Comparison of ENCODE assay signal across 8 mouse cellular contexts in genomic region chr9:22050351-22050889, GRCm38 (mm10). TPM values are rescaled to one million over a fixed set of nuclear protein-coding genes. Genes with fewer than 3 reads are reported as not detected.
DNase-seq lines count a peak whose midpoint lies in the region; ATAC-seq and TF ChIP-seq lines count a peak whose summit lies in the region.

No protein-coding gene starts in this region.

- no peak for TF ChIP-seq CTCF in lung, postnatal 0 days (IDR thresholded peaks at IDR 0.05)

- peak; percentile 29; the same call in 1 of the 2 replicates for ATAC-seq in cerebellum, adult (ENCODE audit: insufficient number of reproducible peaks, low FRiP score, low TSS enrichment)
- peak; percentile 74 for ATAC-seq in forebrain, embryonic 12.5 days (ENCODE audit: low FRiP score)
- peak; percentile 18 for ATAC-seq in hindbrain, embryonic 13.5 days (ENCODE audit: low FRiP score)
- peak; percentile 54 for ATAC-seq in lung, postnatal 0 days

- peak overlapping the region; percentile 88 for H3K4me3 ChIP-seq in forebrain, embryonic 12.5 days (replicated peaks)
- H3K4me3 ChIP-seq in hindbrain, embryonic 13.5 days = peak overlapping the region; percentile 86
- H3K4me3 ChIP-seq in lung, postnatal 0 days (ENCODE audit: low read depth, low read length) = peak overlapping the region; percentile 25

- peak overlapping the region; percentile 94 for H3K9ac ChIP-seq in forebrain, embryonic 12.5 days
- peak overlapping the region; percentile 99 for H3K9ac ChIP-seq in hindbrain, embryonic 13.5 days
- no peak overlapping the region for H3K9ac ChIP-seq in lung, postnatal 0 days (replicated peaks; ENCODE audit: low read depth)

- peak overlapping the region; percentile 63 for H3K4me2 ChIP-seq in forebrain, embryonic 12.5 days
- peak overlapping the region; percentile 89 for H3K4me2 ChIP-seq in hindbrain, embryonic 13.5 days
- peak overlapping the region; percentile 48 for H3K4me2 ChIP-seq in lung, postnatal 0 days (replicated peaks; ENCODE audit: low read depth, low read length)

- TF ChIP-seq EP300 in lung, postnatal 0 days (IDR thresholded peaks at IDR 0.05) = no peak

- WGBS in forebrain, embryonic 12.5 days = under 1% methylated on average over 43 of the region's 43 CpGs
- under 1% methylated on average over 41 of the region's 43 CpGs for WGBS in hindbrain, embryonic 13.5 days
- 1% methylated on average over 33 of the region's 43 CpGs for WGBS in lung, postnatal 0 days

- peaks cover 51% of the 10 kb centered on the region for H3K4me1 ChIP-seq in forebrain, embryonic 12.5 days
- peaks cover 55% of the 10 kb centered on the region for H3K4me1 ChIP-seq in hindbrain, embryonic 13.5 days (replicated peaks)
- peaks cover 3% of the 10 kb centered on the region; the same call in 1 of the 2 replicates for H3K4me1 ChIP-seq in lung, postnatal 0 days (ENCODE audit: insufficient read depth, low read depth, low read length)

- peak overlapping the region; percentile 92 for H3K27ac ChIP-seq in forebrain, embryonic 12.5 days
- peak overlapping the region; percentile 97 for H3K27ac ChIP-seq in hindbrain, embryonic 13.5 days
- no peak overlapping the region for H3K27ac ChIP-seq in lung, postnatal 0 days (ENCODE audit: low read length)

- peak; percentile 24 for DNase-seq in T-cell, adult 2 months (ENCODE audit: low spot score)
- peak; percentile 63 to 66 for DNase-seq in layer of hippocampus, postnatal 36 days
- peak; percentile 27 for DNase-seq in lung, postnatal 0 days (ENCODE audit: low spot score)
- peak; percentile 72 for DNase-seq in ovary, postnatal 36 days (ENCODE audit: low spot score)
- DNase-seq in urinary bladder, postnatal 4 days (ENCODE audit: low spot score in 2 of 2) = peak; percentile 43 to 71

- H3K9me3 ChIP-seq in forebrain, embryonic 12.5 days = no peaks in the 10 kb centered on the region
- no peaks in the 10 kb centered on the region for H3K9me3 ChIP-seq in hindbrain, embryonic 13.5 days
- no peaks in the 10 kb centered on the region for H3K9me3 ChIP-seq in lung, postnatal 0 days (ENCODE audit: low read length)

- H3K27me3 ChIP-seq in forebrain, embryonic 12.5 days = peaks cover 26% of the 10 kb centered on the region
- peaks cover 6% of the 10 kb centered on the region; the same call in 1 of the 2 replicates for H3K27me3 ChIP-seq in hindbrain, embryonic 13.5 days
- peaks cover 47% of the 10 kb centered on the region for H3K27me3 ChIP-seq in lung, postnatal 0 days (replicated peaks; ENCODE audit: insufficient read depth, low read length)

- H3K36me3 ChIP-seq in forebrain, embryonic 12.5 days (replicated peaks) = 0 out of 2 replicates have a peak, but pooled peaks cover 5% of the 10 kb centered on the region
- H3K36me3 ChIP-seq in hindbrain, embryonic 13.5 days = peaks cover 7% of the 10 kb centered on the region; the same call in 1 of the 2 replicates
- H3K36me3 ChIP-seq in lung, postnatal 0 days (ENCODE audit: insufficient read depth, low read length) = no peaks in the 10 kb centered on the region

RNA-seq across cellular contexts. Expression of gene Elavl3, which starts 1.4 kb away (rescaled TPM):
- 57.2 and 73.7 TPM in 2 replicates for polyA plus RNA-seq in forebrain, embryonic 12.5 days (2016; fragmentation: Nextera tagmentation; extraction: Ambion mirVana)
- 80.6 and 81.7 TPM in 2 replicates for polyA plus RNA-seq in hindbrain, embryonic 13.5 days (2015; fragmentation: Nextera tagmentation; extraction: Ambion mirVana)
- 100 to 1,000 TPM; 172 to 175 TPM for total RNA-seq in layer of hippocampus, postnatal 36 days (2021)
- 0.04 TPM in 1 of 2 replicates, not detected in the other for polyA plus RNA-seq in lung, postnatal 0 days (2015; fragmentation: Nextera tagmentation; extraction: Ambion mirVana)

RNA-seq across cellular contexts. Expression of gene Gm49318, which starts 20.6 kb away (rescaled TPM):
- not detected in 2 replicates for polyA plus RNA-seq in forebrain, embryonic 12.5 days (2016; fragmentation: Nextera tagmentation; extraction: Ambion mirVana)
- polyA plus RNA-seq in hindbrain, embryonic 13.5 days (2015; fragmentation: Nextera tagmentation; extraction: Ambion mirVana) = not detected in 2 replicates
- total RNA-seq in layer of hippocampus, postnatal 36 days (2021) = 1 to 10 TPM; 3.1 to 4.5 TPM
- polyA plus RNA-seq in lung, postnatal 0 days (2015; fragmentation: Nextera tagmentation; extraction: Ambion mirVana) = not detected in 2 replicates

RNA-seq across cellular contexts. Expression of gene Zfp653, which starts 20.8 kb away (rescaled TPM):
- 15.8 and 16.4 TPM in 2 replicates for polyA plus RNA-seq in forebrain, embryonic 12.5 days (2016; fragmentation: Nextera tagmentation; extraction: Ambion mirVana)
- polyA plus RNA-seq in hindbrain, embryonic 13.5 days (2015; fragmentation: Nextera tagmentation; extraction: Ambion mirVana) = 17.7 and 19.5 TPM in 2 replicates
- 10 to 100 TPM; 20.8 to 23.6 TPM for total RNA-seq in layer of hippocampus, postnatal 36 days (2021)
- 8.8 and 8.9 TPM in 2 replicates for polyA plus RNA-seq in lung, postnatal 0 days (2015; fragmentation: Nextera tagmentation; extraction: Ambion mirVana)

RNA-seq across cellular contexts. Expression of gene Ecsit, which starts 34.8 kb away (rescaled TPM):
- polyA plus RNA-seq in forebrain, embryonic 12.5 days (2016; fragmentation: Nextera tagmentation; extraction: Ambion mirVana) = 35.0 and 39.0 TPM in 2 replicates
- polyA plus RNA-seq in hindbrain, embryonic 13.5 days (2015; fragmentation: Nextera tagmentation; extraction: Ambion mirVana) = 53.5 and 56.5 TPM in 2 replicates
- total RNA-seq in layer of hippocampus, postnatal 36 days (2021) = 10 to 100 TPM; 42.2 to 46.3 TPM
- 21.3 and 21.9 TPM in 2 replicates for polyA plus RNA-seq in lung, postnatal 0 days (2015; fragmentation: Nextera tagmentation; extraction: Ambion mirVana)

RNA-seq across cellular contexts. Expression of gene Prkcsh, which starts 47.8 kb away (rescaled TPM):
- polyA plus RNA-seq in forebrain, embryonic 12.5 days (2016; fragmentation: Nextera tagmentation; extraction: Ambion mirVana) = 88.5 and 95.0 TPM in 2 replicates
- polyA plus RNA-seq in hindbrain, embryonic 13.5 days (2015; fragmentation: Nextera tagmentation; extraction: Ambion mirVana) = 99.3 and 101 TPM in 2 replicates
- total RNA-seq in layer of hippocampus, postnatal 36 days (2021) = 100 to 1,000 TPM; 110 to 114 TPM
- polyA plus RNA-seq in lung, postnatal 0 days (2015; fragmentation: Nextera tagmentation; extraction: Ambion mirVana) = 51.9 and 56.1 TPM in 2 replicates

Comparison
In these comparisons a context has a peak if more than half of its experiments do, and no peak if none do; other contexts are left out.
1. ATAC-seq: peak in every context shown above with its lines; median percentile 74 in forebrain, embryonic 12.5 days; 54 in lung, postnatal 0 days; 29 in cerebellum, adult; 18 in hindbrain, embryonic 13.5 days.
2. H3K4me3 ChIP-seq: peak in every context shown above with its lines; median percentile 88 in forebrain, embryonic 12.5 days; 86 in hindbrain, embryonic 13.5 days; 25 in lung, postnatal 0 days.
3. RNA of gene Elavl3, which starts 1.4 kb away (polyA plus RNA-seq): 80.6 to 81.7 TPM in hindbrain, embryonic 13.5 days and 57.2 to 73.7 TPM in forebrain, embryonic 12.5 days; 0.04 TPM in lung, postnatal 0 days; every median in the first group is over 10 times any median in the second.
4. Peak in every context shown above with its lines, with median percentiles within 50 percentile points of each other: DNase-seq and H3K4me2 ChIP-seq.